Mouse (Mus musculus) intestine, embryonic 15.5 days (tissue): ENCODE data around the gene Pip5k1a. TPM values are rescaled to one million over a fixed set of nuclear protein-coding genes. Genes with fewer than 3 reads are reported as not detected.
A peak's percentile ranks its signal among the peaks of the same experiment; 100 is the strongest.
"Not testable (repeated sequence)": the region's sequence is repeated elsewhere in the genome, so short reads cannot be mapped to it uniquely, and the experiment has no call there.

ENCODE experiments used
- ATAC-seq: fragments of 200-750 bp; cut with Nextera tagmentation; 2 replicates; pipeline ENCODE4 v1.8.0; 2017; ENCODE audit warnings: moderate TSS enrichment, moderate library complexity
- H3K27ac ChIP-seq: fragments of 300-500 bp; sonication (generic); 2 replicates; pipeline ENCODE4 v1.5.1; 2015; ENCODE audit warnings: mild to moderate bottlenecking, inconsistent platforms
- H3K27me3 ChIP-seq: fragments of 300-500 bp; sonication (generic); replicated peaks from 2 replicates; pipeline ENCODE4 v1.6.1; 2015; ENCODE audit warnings: inconsistent platforms
- H3K36me3 ChIP-seq: fragments of 300-500 bp; sonication (generic); 2 replicates; pipeline ENCODE4 v1.6.1; 2015; ENCODE audit warnings: inconsistent platforms
- H3K4me1 ChIP-seq: fragments of 300-500 bp; sonication (generic); replicated peaks from 2 replicates; pipeline ENCODE4 v1.6.1; 2015; ENCODE audit warnings: inconsistent platforms
- H3K4me2 ChIP-seq: fragments of 300-500 bp; sonication (generic); replicated peaks from 2 replicates; pipeline ENCODE4 v1.6.1; 2015; ENCODE audit warnings: mild to moderate bottlenecking, inconsistent platforms
- H3K4me3 ChIP-seq: fragments of 300-500 bp; sonication (generic); replicated peaks from 2 replicates; pipeline ENCODE4 v1.5.1; 2015; ENCODE audit warnings: inconsistent platforms
- H3K9ac ChIP-seq: fragments of 300-500 bp; sonication (generic); 2 replicates; pipeline ENCODE4 v1.6.1; 2015; ENCODE audit warnings: inconsistent platforms
- H3K9me3 ChIP-seq: fragments of 300-500 bp; sonication (generic); 2 replicates; pipeline ENCODE4 v1.6.1; 2016; ENCODE audit warnings: inconsistent platforms
- WGBS: fragments of 180-500 bp; shearing (Covaris S2); methylation state at CpG from one replicate; pipeline ENCODE4 v1.1.7; 2015; 5-methylcytosine and 5-hydroxymethylcytosine counted together
- polyA plus RNA-seq: library from polyadenylated mRNA; unstranded; fragments of >200 nt; fragmentation: Nextera tagmentation; extraction: Ambion mirVana; gene quantifications from 2 replicates; pipeline ENCODE4 v1.2.1, GENCODE M21; 2015

Gene Pip5k1a
- polyA plus RNA-seq, 1 experiment from 2014 or later, result 15.9 TPM

DNA sequence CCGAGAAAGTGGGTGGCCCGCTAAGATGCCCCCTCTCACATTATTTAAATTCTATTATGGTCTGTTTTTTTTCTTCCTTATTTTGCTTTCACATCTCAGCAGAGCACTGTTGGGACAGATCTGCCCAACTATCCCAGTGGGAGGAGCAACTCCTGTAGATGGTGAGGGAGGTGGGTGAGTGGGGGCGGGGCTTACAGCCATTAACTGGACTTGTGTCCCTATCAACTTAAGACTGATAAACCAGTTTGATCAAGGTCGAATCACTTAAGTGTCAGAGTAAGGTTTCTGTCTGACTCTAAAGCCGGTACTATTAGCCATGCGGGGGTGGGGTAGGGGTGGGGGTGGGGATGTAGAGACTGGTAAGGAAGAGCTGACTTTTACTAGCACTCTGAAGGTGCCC is 28.3 kb upstream of the Pip5k1a start:
- H3K9me3 ChIP-seq, result no peaks in the 10 kb centered on the region
- H3K27ac ChIP-seq, result 0 out of 2 replicates have a peak overlapping the region, but pooled peaks have one; percentile 9
- 18% methylated on average over 6 of the region's 6 CpGs for WGBS
- peak overlapping the region; percentile 67 for H3K4me2 ChIP-seq
- ATAC-seq, result peak; percentile 65
- H3K4me3 ChIP-seq, result peak overlapping the region; percentile 30
- H3K4me1 ChIP-seq, result 0 out of 2 replicates have a peak, but pooled peaks cover 8% of the 10 kb centered on the region
- H3K27me3 ChIP-seq, result no peaks in the 10 kb centered on the region
- H3K36me3 ChIP-seq, result peaks cover 4% of the 10 kb centered on the region; the same call in 1 of the 2 replicates
- H3K9ac ChIP-seq, result no peak overlapping the region

GRCm38 (mm10) chr3:95134133-95134532 is 27.4 kb upstream of the Pip5k1a start:
- not testable (repeated sequence) for H3K4me2 ChIP-seq, H3K36me3 ChIP-seq, H3K4me1 ChIP-seq, H3K9ac ChIP-seq, H3K27ac ChIP-seq, H3K27me3 ChIP-seq, H3K9me3 ChIP-seq, H3K4me3 ChIP-seq
- no CpG with 5 or more reads among the region's 12 CpGs for WGBS
- ATAC-seq, result peak; percentile 59

GRCm38 (mm10) chr3:95133680-95134101 is 27.0 kb upstream of the Pip5k1a start, which contains the start of the genes Scnm1 and Lysmd1:
Gene Scnm1, minus strand, starts transcription at chr3:95134011.
Gene Lysmd1, plus strand, starts transcription at chr3:95134088.
- Histone ChIP-seq H3K27ac (peak within 1 kb of the TSS; percentile 63), H3K36me3 (peaks cover 4% of the 10 kb centered on the region), H3K4me1 (0 out of 2 replicates have a peak, but pooled peaks cover 8% of the 10 kb centered on the region), H3K4me3 (peak within 1 kb of the TSS; percentile 59), H3K9me3 (no peaks in the 10 kb centered on the region), H3K9ac (peak within 1 kb of the TSS; percentile 67), H3K4me2 (peak within 1 kb of the TSS; percentile 69), H3K27me3 (no peaks in the 10 kb centered on the region)
- WGBS, result under 1% methylated on average over 20 of the region's 20 CpGs
- peak; percentile 95 for ATAC-seq

- H3K9ac ChIP-seq, result peak overlapping the region; percentile 67
- peaks cover 4% of the 10 kb centered on the region for H3K36me3 ChIP-seq
- peak overlapping the region; percentile 63 for H3K27ac ChIP-seq
- ATAC-seq, result no peak
- H3K4me3 ChIP-seq, result peak overlapping the region; percentile 59
- H3K27me3 ChIP-seq, result no peaks in the 10 kb centered on the region
- WGBS, result 52% methylated on average over 11 of the region's 11 CpGs
- 0 out of 2 replicates have a peak, but pooled peaks cover 8% of the 10 kb centered on the region for H3K4me1 ChIP-seq
- peak overlapping the region; percentile 69 for H3K4me2 ChIP-seq
- no peaks in the 10 kb centered on the region for H3K9me3 ChIP-seq
These were observed 26.4 kb upstream of the Pip5k1a start for GRCm38 (mm10) chr3:95133176-95133575.

- not testable (repeated sequence) for H3K27ac ChIP-seq, H3K4me3 ChIP-seq, H3K9ac ChIP-seq, H3K9me3 ChIP-seq, H3K4me1 ChIP-seq, H3K4me2 ChIP-seq, ATAC-seq, H3K36me3 ChIP-seq, H3K27me3 ChIP-seq
- WGBS, result 89% methylated on average over 2 of the region's 2 CpGs
These were observed 25.7 kb upstream of the Pip5k1a start for GRCm38 (mm10) chr3:95132389-95132788.

GRCm38 (mm10) chr3:95130081-95130480 is 23.4 kb upstream of the Pip5k1a start:
- H3K27me3 ChIP-seq, result no peaks in the 10 kb centered on the region
- H3K36me3 ChIP-seq, result peaks cover 4% of the 10 kb centered on the region
- no peaks in the 10 kb centered on the region for H3K9me3 ChIP-seq
- no peak overlapping the region for H3K4me3 ChIP-seq
- no peak overlapping the region for H3K9ac ChIP-seq
- WGBS, result 80% methylated on average over 5 of the region's 5 CpGs
- no peak for ATAC-seq
- no peak overlapping the region for H3K4me2 ChIP-seq
- H3K27ac ChIP-seq, result no peak overlapping the region
- peaks cover 8% of the 10 kb centered on the region for H3K4me1 ChIP-seq

GRCm38 (mm10) chr3:95129226-95129651 is 22.5 kb upstream of the Pip5k1a start:
- H3K36me3 ChIP-seq, result peaks cover 4% of the 10 kb centered on the region
- no peak overlapping the region for H3K9ac ChIP-seq
- peaks cover 9% of the 10 kb centered on the region for H3K4me1 ChIP-seq
- no peak for ATAC-seq
- 40% methylated on average over 6 of the region's 6 CpGs for WGBS
- no peak overlapping the region for H3K4me2 ChIP-seq
- no peaks in the 10 kb centered on the region for H3K27me3 ChIP-seq
- H3K9me3 ChIP-seq, result no peaks in the 10 kb centered on the region
- H3K4me3 ChIP-seq, result no peak overlapping the region
- no peak overlapping the region for H3K27ac ChIP-seq

DNA sequence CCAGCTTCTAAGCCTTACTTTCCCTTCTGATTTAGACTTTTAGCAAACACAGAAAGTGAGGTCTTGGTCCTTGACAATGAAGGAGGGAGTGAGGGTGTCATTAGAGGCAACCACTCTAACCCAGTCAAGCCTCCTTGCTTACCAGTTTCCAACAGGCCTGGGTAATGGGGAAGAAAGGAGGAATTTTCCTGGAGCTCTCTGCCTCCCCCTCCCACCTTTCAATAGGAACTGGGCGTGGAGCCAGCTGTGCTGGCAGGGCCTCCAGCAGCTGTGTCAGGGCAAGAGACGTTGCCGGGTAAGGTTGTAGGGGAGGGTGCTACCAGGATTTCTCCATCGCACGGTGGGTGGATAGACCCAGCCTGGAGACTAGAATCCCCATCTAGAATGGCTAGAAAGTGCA is 18.2 kb upstream of the Pip5k1a start:
- peak; percentile 32; the same call in 1 of the 2 replicates for ATAC-seq
- Histone ChIP-seq H3K9me3 (no peaks in the 10 kb centered on the region), H3K4me2 (no peak overlapping the region), H3K27me3 (no peaks in the 10 kb centered on the region), H3K9ac (no peak overlapping the region), H3K27ac (no peak overlapping the region), H3K4me1 (peaks cover 6% of the 10 kb centered on the region), H3K4me3 (no peak overlapping the region), H3K36me3 (peaks cover 19% of the 10 kb centered on the region)
- WGBS, result 17% methylated on average over 5 of the region's 5 CpGs

DNA sequence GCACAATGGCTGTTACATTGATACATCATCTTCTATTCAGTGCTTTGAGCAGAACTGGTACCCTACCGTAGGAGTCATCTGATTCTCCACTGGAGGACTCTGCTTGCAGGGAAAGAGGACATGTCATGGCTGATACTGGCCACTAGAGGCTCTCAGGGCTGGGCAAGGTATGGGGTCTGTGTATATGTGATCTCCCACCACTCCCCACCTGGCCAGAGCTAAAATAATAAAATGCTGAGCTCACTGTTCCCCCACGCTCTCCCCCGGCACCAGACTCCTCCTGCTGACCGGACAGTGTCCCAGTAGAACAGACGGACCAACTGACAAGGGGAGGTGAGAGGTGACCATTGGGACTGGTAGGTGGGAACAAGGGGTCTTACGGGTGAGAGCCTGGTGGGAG is 17.5 kb upstream of the Pip5k1a start, which contains the start of gene Tmod4:
Gene Tmod4 (plus strand): TSS at position 231 of the 400 bp plus-strand sequence.
- peaks cover 25% of the 10 kb centered on the region for H3K36me3 ChIP-seq
- no peak within 1 kb of the TSS for H3K4me2 ChIP-seq
- no peak within 1 kb of the TSS for H3K9ac ChIP-seq
- no peaks in the 10 kb centered on the region for H3K27me3 ChIP-seq
- ATAC-seq, result peak; percentile 36; the same call in 1 of the 2 replicates
- H3K9me3 ChIP-seq, result no peaks in the 10 kb centered on the region
- H3K27ac ChIP-seq, result no peak within 1 kb of the TSS; the same call in 1 of the 2 replicates
- H3K4me3 ChIP-seq, result no peak within 1 kb of the TSS
- WGBS, result 58% methylated on average over 6 of the region's 6 CpGs
- peaks cover 6% of the 10 kb centered on the region for H3K4me1 ChIP-seq

DNA sequence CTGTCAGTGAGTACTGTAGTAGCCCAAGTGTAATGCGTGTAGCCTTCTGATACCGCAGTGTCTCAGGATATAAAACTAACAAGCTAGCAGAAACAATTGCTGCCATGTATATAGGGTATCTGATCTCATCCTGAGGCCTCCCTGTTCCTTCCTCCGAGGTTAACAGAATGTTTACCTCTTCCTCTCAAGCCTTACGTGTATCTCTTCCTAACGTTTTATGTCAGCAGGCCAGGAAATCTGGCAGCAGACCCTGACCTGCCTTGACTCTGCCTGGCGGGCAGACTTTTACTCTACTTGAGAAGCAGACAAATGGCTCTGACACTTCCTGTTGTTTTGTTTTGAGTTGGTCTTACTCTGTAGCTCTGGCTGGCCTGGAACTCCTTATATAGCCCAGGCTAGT is 14.8 kb upstream of the Pip5k1a start:
- Histone ChIP-seq H3K4me3 (no peak overlapping the region), H3K36me3 (peaks cover 30% of the 10 kb centered on the region), H3K27ac (no peak overlapping the region), H3K27me3 (no peaks in the 10 kb centered on the region), H3K9ac (no peak overlapping the region), H3K9me3 (no peaks in the 10 kb centered on the region), H3K4me2 (no peak overlapping the region), H3K4me1 (peaks cover 6% of the 10 kb centered on the region)
- 59% methylated on average over 6 of the region's 6 CpGs for WGBS
- ATAC-seq, result no peak

DNA sequence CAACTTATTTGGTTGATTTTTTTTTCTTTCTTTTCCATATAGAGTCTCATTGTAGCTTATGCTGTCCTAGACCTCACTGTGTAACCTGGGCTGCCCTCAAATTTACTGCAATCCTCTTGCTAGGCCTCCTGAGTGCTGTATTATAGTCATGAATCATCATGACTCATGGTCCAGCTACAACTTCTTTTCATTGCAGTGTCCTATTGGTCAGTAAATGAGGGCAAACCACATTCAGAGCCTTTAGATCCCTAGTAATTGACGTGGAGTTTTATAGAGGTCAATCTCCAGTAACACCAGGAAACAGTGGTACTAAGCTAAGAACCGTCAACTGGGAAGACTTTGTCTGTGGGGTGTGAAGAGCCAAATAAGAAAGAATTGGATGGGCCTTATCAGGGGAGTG is 11.0 kb upstream of the Pip5k1a start:
- peaks cover 30% of the 10 kb centered on the region for H3K36me3 ChIP-seq
- no peak overlapping the region for H3K27ac ChIP-seq
- no peak for ATAC-seq

DNA sequence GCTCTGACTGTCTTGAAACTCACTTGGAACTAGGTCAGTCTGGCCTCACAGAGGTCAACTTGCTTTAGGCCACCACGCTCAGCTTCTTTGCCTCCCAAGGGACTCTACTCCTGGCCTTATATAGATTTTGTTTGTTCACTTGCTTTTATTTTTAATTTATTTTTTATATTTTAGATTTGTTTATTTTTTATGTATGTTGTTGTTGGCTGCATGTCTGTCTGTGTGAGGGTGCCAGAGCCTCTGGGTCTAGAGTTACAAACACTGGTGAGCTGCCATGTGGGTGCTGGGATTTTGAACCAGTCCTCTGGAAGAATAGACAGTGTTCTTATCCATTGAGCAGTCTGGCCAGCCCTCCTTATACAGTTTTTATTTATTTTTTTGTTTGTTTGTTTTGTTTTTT is 6.0 kb upstream of the Pip5k1a start:
- H3K4me3 ChIP-seq, result no peak overlapping the region
- H3K4me1 ChIP-seq, result peaks cover 10% of the 10 kb centered on the region
- no peaks in the 10 kb centered on the region for H3K9me3 ChIP-seq
- no peak for ATAC-seq
- no peak overlapping the region for H3K4me2 ChIP-seq
- H3K27ac ChIP-seq, result no peak overlapping the region
- no peak overlapping the region for H3K9ac ChIP-seq
- H3K36me3 ChIP-seq, result no peaks in the 10 kb centered on the region
- H3K27me3 ChIP-seq, result no peaks in the 10 kb centered on the region
- WGBS, result 85% methylated on average over 1 of the region's 1 CpGs

More for the DNA sequence above, 11.0 kb upstream of the Pip5k1a start:
- no peak overlapping the region for H3K4me2 ChIP-seq
- no peaks in the 10 kb centered on the region for H3K4me1 ChIP-seq
- H3K27me3 ChIP-seq, result no peaks in the 10 kb centered on the region
- H3K9me3 ChIP-seq, result no peaks in the 10 kb centered on the region
- no peak overlapping the region for H3K4me3 ChIP-seq
- 80% methylated on average over 2 of the region's 2 CpGs for WGBS
- H3K9ac ChIP-seq, result no peak overlapping the region
